Mouse (Mus musculus) layer of hippocampus, adult 11-12 months (tissue): Measurements from ENCODE around the gene Mrap.
A peak's percentile ranks its signal among the peaks of the same experiment; 100 is the strongest.

Experiments used
- DNase-seq: peaks from one replicate; pipeline ENCODE4 v3.0.0; 2022; ENCODE audit warnings: low spot score

Mrap gene

DNA sequence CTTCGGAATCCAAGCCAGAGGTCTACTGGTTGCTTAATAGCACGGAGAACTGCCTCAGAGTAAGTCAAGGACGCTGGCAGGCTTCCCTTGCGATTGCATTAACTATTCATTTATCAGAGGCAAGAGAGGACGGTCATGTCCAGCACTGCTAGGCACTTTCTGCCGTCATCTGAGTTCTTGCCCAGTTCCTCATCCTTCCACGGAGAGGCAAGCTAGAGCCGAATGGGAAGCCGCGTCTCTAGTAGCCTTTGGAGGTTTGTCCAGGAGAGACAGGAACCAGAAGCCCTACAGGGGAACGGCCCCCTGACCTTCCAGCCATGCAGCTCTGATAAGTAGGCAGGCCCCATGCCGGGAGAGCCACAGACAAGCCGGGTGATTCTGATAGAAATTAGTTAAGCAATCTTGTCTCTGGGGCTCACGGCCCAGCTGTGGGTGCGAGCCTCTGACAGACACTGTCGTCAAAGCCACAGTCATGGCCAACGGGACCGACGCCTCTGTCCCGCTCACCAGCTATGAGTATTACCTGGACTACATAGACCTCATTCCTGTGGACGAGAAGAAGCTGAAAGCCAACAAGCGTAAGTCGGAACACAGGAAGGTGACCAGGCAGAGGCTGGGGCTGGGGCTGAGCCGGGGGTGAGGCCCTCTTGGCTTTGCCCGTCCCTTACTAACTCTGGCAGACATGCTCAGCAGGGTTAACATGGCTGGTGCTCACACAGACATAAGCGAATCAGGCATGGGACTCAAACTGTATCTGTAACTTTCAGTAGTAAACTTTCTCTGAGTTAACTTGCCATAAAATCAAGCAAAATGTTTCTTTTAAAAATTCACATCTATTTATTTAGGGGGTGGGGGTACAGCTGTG is at the start of gene Mrap:
Gene Mrap, plus strand, starts transcription at position 116 of the 865 bp plus-strand sequence.
- no peak for DNase-seq

DNA sequence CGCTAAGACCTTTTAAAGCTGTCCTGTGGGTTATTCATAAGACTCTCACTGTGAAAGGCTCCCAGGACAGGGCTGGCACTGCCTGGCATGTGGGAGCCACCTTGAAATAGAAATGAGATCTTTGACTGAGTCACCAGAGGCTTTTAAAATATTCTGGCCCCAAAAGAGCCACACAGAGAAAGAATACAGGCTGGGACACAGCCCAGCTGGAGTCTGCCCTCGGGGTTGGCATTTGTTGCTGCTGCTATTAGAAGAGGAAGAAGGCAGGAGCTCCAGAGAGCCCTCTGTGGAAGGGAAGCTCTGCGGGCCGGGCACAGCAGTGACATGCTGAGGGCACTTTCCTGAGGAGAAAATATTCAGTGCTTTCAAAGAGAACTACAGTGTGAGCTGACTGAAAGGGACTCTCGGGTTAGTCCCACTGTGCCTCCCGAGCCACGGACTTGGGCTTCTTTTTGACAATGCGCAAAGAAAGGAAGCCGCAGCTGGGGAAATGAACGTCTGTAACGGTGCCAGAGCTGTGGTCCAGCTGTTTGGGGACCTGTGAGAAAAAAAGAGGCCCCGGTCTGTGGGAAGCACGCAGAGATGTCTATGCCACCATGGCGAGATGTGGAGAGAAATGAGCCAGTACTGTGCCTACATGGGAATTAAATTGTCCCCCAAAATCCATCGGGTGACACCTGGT is 45.2 kb upstream of the Mrap start:
- peak; percentile 63 for DNase-seq

DNA sequence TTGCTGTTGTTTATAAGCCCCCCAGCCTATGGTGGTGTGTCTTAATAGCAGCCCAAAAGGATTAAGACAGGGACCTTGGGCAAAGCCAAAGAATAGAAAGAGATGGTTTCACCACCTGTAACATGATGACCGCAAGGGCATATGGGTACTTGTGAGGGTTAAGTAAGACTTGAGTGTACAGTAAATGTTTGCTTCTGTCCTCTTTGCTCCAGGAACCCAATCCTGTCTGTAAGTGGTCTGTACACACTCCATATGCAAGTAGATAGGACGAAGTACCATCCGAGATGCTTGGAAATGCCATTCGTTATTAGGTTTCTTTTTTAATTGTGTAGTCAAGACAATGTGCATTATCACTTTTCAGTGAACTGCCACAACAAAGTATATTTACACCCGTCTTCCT is 44.4 kb upstream of the Mrap start:
- no peak for DNase-seq

DNA sequence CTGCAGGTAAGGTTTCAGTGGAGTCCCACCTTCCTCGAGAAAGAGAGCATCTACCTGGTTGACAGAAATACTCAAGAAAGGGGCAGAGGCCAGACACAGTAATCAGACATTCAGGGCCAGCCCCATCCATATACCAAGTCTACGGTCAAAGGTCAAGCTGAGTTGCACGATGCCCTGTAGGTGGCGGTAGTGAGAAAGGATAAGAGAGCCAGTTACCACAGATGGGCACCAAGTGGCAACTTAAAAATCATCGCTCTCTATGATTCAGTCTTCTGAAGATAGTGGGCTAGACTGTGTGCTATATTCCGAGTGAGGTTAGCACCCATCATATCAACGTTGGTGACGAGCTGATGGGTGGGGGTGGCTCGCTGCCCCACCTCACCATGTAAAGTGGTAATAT is 43.3 kb upstream of the Mrap start:
- DNase-seq = no peak

DNA sequence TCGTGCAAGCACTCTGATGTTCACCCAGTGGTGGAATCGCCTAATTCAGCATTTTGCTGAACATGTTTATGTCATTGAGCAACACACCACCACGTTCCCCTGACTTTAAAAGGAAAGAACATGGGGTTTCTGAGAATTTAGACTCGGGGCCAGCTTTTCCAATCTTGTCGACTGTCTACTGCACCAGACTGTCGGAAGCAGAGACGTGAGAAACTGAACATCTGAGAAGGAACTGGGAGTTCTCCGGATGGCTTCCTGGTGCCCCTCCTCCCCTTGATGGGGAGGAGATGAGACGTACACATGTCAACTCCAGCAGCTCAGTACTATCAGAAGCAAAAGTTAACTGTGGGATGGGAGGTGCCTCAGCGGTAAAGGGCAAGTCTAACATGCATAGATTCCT is 42.9 kb upstream of the Mrap start:
- peak; percentile 45 for DNase-seq

DNA sequence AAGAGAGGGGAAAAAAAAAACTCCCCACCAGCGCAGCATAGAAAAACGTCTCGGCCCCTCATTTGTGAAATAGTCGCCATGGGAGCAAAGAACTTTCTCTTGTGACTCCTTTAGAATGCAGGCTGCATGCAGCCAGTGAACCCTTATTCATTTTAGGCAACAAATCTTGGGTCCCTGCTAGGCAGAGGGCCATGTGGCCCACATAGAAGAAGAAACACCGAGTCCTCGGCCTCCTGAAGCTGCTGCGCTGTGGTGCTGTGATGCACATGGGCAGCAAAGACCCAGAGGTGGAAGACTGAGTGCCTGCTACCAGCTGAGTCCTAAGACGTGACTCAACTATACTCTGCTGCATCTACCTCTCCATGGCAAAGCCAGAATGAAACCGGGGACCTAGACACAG is 41.7 kb upstream of the Mrap start:
- no peak for DNase-seq

DNA sequence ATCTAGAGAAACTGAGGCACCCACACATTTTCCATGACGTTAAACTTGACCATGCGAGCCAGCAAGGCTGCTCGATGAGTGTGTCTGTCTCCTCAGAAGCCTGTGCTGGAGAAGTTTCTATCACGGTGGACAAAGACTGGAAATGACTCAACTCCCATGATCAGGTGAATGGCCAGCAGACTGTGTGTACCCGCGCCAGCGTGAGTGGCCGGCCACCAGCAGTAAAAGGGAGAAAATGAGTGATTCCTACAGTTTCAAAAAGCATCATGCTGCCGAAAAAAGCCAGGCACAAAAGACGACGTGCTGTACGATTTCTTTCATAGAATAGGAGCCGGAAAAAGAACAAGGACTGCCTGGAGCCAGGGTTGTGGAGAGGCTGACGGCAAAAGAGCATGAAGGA is 38.6 kb upstream of the Mrap start:
- no peak for DNase-seq

DNA sequence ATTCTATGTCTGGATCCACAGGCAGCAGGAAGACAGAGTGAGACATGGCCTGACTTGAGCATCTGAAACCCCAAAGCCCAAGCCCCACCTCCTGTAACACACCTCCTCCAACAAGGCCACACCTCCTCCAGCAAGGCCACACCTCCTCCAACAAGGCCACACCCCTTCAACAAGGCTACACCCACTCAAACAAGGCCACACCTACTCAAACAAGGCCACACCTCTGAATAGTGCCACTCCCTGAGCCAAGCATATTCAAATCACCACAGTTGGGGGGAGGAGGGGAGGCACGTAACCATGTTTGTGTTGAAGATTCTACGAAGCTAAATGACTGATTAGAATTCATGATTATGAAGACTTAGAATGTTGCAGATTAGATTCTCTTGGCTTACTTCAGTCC is 36.5 kb upstream of the Mrap start:
- DNase-seq = no peak

DNA sequence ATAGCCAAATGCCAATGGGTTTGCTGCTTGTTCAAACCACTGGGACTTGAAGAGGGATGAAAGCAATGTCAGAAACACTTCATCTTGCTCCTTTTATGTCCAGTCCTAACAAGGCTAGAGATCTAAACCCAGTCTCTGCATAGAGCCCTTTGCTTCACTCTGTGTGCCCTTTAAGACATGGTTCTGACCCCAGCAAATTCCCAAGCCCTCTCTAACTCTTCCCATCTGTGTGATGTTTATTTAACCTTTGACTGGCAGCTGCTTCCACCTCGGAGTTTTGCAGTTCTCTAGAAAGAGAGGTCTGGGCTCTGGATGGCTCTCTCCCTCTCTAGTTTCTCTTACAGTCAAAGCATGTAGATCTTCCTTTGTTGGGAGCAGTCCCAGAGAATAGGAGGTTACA is 34.4 kb upstream of the Mrap start:
- no peak for DNase-seq

DNA sequence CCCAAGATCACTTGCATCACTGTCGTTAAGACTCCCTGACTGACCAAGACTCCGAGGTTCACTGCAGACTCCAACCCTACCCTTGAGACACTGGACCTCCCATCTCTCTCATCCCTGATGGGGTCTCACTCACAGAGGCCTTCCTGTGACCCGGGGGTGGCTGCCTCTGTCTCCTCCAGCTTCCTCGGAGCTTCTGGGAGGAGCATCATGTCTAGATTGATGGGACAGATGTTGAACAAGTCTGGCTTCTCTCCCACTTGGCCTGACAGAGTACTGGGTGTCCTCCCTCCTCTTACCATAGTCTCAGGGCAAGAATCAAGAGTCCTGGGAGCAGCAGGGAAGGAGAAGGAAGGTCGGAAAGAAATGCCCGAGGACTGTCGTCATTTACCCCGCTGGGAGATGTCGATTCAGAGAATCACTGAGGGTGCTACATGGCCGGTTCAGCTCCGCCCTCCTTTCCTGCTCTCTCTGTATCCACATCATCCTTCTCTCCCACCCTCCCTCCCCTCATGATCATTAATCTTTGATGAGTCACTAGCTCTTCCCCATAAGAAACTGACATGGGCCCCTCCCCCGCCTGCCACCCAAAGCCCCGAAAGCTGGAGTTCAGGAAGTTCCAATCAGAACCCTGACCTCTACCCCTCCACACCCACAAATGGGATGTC is 33.7 kb upstream of the Mrap start:
- DNase-seq = no peak

DNA sequence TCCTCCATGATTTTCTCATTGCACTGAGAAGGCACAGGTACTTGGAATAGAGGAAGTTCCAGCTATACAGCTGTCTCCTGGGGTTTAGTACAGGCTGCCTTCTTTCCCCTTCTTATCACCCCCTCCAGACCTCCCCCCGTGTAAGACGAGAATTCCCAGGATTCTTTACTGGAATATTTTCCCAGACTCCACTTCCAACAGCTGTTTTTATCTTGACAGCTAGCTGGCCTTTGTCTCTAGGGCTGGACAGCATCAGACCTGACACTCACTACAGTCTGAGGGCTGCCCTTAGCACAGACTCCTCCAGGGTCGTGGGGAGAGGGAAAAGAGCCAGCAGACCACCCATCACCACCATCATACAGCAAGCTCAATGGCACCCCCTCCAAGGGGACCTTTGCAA is 31.7 kb upstream of the Mrap start:
- DNase-seq = no peak

DNA sequence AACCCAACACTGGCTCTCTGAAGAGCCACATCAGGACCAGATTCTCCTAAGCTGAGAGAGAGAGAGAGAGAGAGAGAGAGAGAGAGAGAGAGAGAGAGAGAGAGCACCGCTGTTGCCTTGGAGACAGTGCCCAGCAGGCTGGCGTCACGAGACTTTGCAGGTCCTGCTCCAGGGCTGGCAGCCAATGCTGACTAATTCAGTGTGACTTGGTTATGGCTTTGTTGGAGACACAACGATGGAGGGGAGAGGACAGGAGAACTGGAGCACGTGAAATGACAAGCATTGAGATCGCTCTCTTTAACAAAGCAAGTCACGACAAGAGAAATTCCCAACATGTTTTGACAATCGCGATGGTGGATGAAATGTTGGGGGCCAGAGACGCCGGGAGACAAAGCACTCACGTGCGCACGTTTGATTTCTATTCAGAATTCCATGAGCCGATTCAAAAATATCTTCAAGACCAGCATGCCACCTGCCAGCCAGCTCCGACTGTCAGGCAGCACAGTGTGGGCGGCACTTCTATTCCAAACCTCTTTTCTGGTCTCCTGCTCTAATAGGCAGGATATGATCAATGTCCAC is 28.2 kb upstream of the Mrap start:
- DNase-seq = peak; percentile 77

DNA sequence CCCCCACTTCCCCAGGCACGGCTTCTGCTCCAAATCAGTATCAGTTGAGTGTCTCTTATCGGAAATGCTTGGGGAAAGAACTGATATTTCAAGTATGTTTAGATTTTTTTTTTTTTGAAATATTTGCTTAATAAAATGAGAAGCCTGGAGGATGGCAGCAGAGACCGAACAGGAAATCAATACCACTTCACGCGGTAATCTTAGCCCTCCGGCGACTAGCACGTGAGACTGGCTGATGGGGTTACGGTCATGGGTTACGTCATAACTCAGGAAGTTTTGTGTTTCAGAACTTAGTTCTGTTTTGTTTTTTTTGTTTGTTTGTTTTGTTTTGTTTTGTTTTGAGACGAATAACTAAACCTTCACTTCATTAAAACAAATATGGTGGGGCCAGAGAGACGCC is 27.7 kb upstream of the Mrap start:
- DNase-seq = no peak

DNA sequence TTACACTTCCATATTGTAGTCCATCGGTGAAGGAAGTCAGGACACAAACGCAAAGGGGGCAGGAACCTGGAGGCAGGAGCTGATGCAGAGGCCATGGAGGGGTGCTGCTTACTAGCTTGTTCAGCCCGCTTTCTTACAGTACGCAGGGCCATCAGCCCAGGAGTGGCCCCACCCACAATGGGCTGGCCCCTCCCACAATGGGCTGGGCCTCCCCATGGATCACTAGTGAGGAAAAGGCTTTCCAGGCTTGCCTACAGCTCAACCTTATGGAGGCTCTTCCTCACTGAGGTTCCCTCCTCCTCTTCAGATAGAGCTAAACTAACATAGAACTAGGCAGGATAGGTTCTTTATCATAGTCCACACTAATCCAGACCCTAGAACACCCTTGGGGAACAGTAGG is 14.0 kb upstream of the Mrap start:
- DNase-seq = no peak

DNA sequence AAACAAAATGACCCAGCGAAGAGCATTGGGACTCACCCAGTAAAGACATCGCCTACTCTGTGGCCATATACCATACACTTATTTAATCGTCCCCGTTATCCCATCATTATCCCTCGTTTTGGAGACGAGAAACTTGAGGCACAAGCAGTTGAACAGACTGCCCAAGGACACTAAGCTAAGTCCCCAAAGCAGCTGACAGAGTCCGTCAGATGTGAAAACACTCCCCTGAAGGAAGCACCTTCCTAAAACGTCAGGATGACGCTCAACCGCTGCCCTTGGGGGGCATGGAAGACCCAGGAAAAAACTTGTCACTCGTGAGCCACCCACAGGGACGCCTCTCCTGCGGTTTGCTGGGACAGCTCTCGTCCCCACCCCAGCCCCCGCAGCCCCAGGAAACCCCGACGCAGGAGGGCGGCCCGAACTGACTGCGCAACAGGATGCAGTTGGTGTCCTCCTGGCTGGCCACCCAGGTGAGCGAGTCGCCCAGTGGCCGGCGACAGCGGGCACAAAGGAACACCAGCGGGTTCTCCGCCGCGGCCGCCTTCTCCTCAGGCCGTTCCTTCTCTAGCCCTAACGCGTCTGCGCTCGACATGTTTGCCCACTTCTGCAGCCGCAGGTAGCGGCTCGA is 11.3 kb upstream of the Mrap start:
- DNase-seq = no peak

DNA sequence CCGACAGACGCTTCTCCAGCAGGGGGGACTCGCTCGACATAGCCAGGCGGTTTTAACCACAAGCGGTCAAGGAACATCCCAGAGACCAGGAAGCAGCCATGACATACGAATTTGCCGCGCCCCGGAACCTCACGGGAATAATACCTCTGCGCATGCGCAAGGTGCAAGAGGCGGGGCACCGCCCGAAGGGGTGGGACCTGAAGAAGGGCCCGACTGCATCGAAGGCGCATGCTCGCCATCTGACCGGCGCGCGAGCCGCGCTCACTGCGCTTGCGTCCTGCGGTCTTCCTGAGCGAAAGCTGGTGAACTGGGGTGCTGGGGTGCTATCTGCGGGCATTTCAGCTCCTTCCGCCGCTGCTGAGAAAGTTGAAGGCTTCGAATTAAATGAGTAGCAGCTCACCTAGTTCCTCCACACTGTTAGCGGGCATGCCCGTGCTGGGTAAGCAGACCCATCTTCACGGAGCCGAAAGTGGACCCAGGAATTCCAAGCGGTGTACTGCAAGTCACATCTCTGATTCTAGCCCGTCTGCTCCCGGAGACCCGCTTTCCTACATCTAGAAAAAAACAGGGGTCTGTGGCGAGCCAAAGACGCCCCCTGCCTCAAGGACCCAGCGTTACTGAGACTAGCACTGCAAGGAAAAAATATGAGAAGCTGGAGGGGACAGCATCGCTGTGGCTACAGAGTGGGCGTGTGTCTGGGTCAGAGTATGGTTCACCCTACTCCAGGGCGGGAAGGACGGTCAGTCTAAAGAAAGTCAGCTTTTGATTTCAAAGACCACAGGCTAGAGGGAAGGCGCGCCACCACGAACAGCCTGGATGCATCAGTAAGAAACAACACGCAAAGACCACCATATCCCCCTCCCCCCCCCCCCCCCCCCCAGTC is 10.5 kb upstream of the Mrap start, which contains the start of gene Mis18a:
Gene Mis18a, minus strand, starts transcription at position 172 of the 883 bp plus-strand sequence.
- DNase-seq = peak; percentile 95

DNA sequence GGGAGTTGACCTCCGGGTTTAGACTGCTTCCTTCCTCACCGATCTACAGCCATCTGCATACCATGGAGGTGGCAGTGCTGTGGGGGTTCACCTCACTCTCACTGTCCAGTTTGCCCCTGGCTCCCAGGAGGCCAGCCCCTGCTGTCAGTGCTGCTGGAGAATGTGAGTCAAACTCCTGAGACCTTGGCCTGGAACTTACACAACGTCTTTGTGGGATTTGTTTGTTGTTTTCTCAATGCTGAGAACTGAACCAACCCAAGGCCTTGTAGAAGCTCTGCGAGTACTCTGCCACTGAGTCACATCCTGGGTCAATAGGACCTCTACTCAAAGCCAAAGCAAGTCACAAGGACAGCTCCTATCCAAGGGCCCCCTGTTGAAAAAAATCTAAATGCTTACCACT is 2.4 kb upstream of the Mrap start:
- no peak for DNase-seq

DNA sequence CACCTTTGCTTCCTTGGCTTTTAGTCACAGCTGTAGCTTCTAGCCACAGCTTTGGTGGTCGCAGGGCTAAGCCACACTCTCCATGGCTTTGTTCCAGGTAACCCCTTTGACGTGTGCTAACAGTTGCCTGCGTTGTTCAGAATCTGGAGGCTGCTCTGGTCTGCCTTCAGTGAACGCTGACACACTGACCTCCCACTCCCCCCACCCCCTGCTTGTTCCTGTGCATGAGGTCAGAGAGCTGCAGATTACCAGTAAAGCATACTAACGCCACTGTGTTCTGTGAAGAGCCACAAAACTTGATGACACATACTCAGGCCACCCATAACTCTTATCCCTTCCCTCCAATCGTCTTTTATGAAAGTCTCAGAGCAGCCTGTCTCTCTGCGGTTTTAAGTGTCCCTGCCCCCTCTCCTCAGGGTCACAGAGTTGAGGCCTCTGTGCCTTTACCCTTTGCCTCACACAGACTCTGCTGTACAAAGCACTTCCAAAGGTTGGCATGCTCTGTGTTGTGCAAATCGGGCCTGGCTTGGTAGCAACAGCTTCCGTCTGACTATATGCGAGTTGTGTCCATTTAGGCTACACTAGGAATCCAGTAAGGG is 1.2 kb upstream of the Mrap start:
- no peak for DNase-seq

DNA sequence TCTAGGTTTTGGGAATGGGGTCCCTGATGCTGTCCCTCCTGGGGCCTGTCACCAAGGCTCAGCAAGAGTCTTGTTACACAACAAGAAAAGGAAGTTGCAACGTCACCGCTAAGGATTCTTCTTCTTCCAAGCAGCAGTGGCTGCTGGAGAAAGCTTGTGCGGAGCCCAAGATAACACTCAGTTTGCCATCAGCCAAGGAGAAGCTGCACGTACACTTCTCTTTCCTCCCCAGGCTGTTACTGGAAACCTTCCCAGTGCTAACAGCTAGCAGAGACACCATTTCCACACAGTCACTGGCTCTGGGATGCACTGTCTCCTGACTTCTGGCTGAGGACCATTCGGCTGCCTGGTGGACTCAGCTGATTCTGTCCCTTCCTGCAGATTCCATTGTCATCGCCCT is 9.1 kb downstream of the Mrap start:
- DNase-seq = peak; percentile 10

DNA sequence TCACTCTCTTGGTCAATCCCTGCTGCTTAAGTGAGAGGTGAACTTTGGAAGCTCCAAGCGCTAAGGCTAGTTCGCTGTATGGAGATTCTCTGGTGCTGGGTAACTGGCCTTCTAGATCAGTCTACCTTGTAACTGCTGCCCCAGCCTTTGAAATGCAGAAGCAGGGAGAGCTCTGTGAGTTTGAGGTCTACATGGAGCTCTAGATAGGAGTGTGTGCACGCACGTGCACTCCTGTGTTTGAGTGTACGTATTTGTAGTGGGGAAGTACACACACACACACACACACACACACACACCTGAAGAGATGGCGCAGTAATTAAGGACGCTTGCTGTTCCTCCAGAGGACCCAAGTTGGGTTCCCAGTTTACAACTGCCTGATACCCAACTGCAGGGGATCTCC is 10.2 kb downstream of the Mrap start:
- no peak for DNase-seq
